In the genomic region with DNA sequence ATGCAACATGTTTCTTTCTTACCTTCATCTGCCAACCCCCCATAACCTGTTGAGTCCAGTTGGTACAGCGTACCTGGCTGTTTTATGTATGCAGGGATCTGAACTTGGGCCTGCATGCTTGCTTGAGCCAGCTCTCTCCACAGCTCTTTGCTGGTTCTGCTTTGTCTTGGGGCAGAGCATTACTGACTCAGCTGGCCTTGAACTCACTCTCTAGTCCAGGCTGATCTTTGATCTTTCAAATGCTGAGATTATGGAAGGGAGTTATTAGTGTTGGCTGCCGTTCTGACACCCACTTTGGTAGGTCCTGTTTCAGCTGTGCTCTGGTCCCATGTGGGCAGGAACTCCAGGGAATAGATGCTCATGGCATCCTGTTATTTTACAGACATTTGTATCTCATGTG, we compare ENCODE assay signal across 30 mouse cellular contexts. TPM values are rescaled to one million over a fixed set of nuclear protein-coding genes. Genes with fewer than 3 reads are reported as not detected.
"Had no signal": no experiment of that assay in that cellular context is flagged by ENCODE, and none has a peak within 500 bp of the region (broad histone marks: within the 10 kb centered on the region; RNA-seq: fewer than 3 reads in every experiment).

No protein-coding gene starts in this region.

- H3K27ac ChIP-seq: heart, embryonic 13.5 days; heart, embryonic 15.5 days; hindbrain, embryonic 10.5 days; hindbrain, embryonic 12.5 days; hindbrain, embryonic 13.5 days; hindbrain, embryonic 14.5 days; hindbrain, embryonic 15.5 days; hindbrain, postnatal 0 days; intestine, embryonic 15.5 days; kidney, embryonic 15.5 days; kidney, postnatal 0 days had no signal

- H3K4me3 ChIP-seq: heart, embryonic 13.5 days; heart, embryonic 15.5 days; hindbrain, embryonic 10.5 days; hindbrain, embryonic 12.5 days; hindbrain, embryonic 13.5 days; hindbrain, embryonic 15.5 days; intestine, embryonic 15.5 days; kidney, embryonic 15.5 days; layer of hippocampus, adult 2 months; left cerebral cortex, adult 2 months had no signal

- DNase-seq: heart, postnatal 10 days; heart, postnatal 14 days; heart, postnatal 36 days; heart, postnatal 4 days; kidney, adult 11 months; kidney, adult 18-20 months; kidney, adult 2 months; kidney, adult 8-10 months; kidney, adult 9 months; kidney, postnatal 10 days; kidney, postnatal 14 days; kidney, postnatal 25 days; kidney, postnatal 36 days; kidney, postnatal 4 days; layer of hippocampus, adult 9-11 months; layer of hippocampus, postnatal 36 days had no signal

RNA-seq across cellular contexts. Expression of gene Pomc, which starts 55.9 kb away (rescaled TPM):
- total RNA-seq: hematopoietic stem cell, adult 5-6 weeks had no signal
